Mouse (Mus musculus) thymus, adult 2 months (tissue): ENCODE measurements at regions not wholly inside any gene's neighbourhood (a gene's known extent, or its start where the extent isn't known, plus 50 kb on each side); places are given as distances from the start of the nearest gene placed in this dataset.

Source experiments
- DNase-seq: peaks from one replicate; pipeline ENCODE4 v3.0.0; 2021
- H3K27ac ChIP-seq: fragments of 200-500 bp; 2 replicates; pipeline ENCODE4 v1.5.1; 2012; ENCODE audit warnings: low read length, control low read depth; ENCODE audit not compliant: control insufficient read depth, insufficient read depth
- H3K27me3 ChIP-seq: fragments of 200-500 bp; 2 replicates; pipeline ENCODE4 v1.6.1; 2012; ENCODE audit warnings: mild to moderate bottlenecking, low read length, moderate library complexity, mixed read lengths; ENCODE audit not compliant: control insufficient read depth, insufficient read depth
- H3K36me3 ChIP-seq: fragments of 200-500 bp; 2 replicates; pipeline ENCODE4 v1.6.1; 2012; ENCODE audit warnings: mild to moderate bottlenecking, low read length, moderate library complexity; ENCODE audit not compliant: control insufficient read depth, insufficient read depth
- H3K4me1 ChIP-seq: fragments of 200-500 bp; replicated peaks from 2 replicates; pipeline ENCODE4 v1.6.1; 2012; ENCODE audit warnings: low read length; ENCODE audit not compliant: control insufficient read depth, insufficient read depth
- H3K4me3 ChIP-seq: fragments of 200-500 bp; 2 replicates; pipeline ENCODE4 v1.5.1; 2012; ENCODE audit warnings: mild to moderate bottlenecking, low read length, control low read depth, moderate library complexity; ENCODE audit not compliant: control insufficient read depth, insufficient read depth
- CTCF ChIP-seq: fragments of 200-500 bp; IDR thresholded peaks from 2 replicates; pipeline ENCODE4 v1.5.1; 2012; ENCODE audit warnings: mild to moderate bottlenecking, control low read depth, low read length, moderate library complexity, borderline replicate concordance; ENCODE audit not compliant: control insufficient read depth, poor library complexity, insufficient read depth; ENCODE audit errors: extremely low read depth
- POLR2A ChIP-seq: fragments of 200-500 bp; IDR thresholded peaks from 2 replicates; pipeline ENCODE4 v1.6.1; 2012; ENCODE audit warnings: mild to moderate bottlenecking, low read length, control low read depth, moderate library complexity; ENCODE audit not compliant: control insufficient read depth, poor library complexity, insufficient read depth; ENCODE audit errors: extremely low read depth
- WGBS: fragments of 180-500 bp; shearing (Covaris S2); methylation state at CpG from one replicate; pipeline ENCODE4 v1.1.7; 2018; 5-methylcytosine and 5-hydroxymethylcytosine counted together

- Histone ChIP-seq H3K27ac (no peak overlapping the region), H3K27me3 (no peaks in the 10 kb centered on the region), H3K4me3 (no peak overlapping the region), H3K4me1 (no peaks in the 10 kb centered on the region), H3K36me3 (no peaks in the 10 kb centered on the region)
- TF ChIP-seq CTCF (no peak), POLR2A (no peak)
- WGBS, result 72% methylated on average over 6 of the region's 6 CpGs
- DNase-seq, result no peak
Observed at GRCm38 (mm10) chr17:75808524-75809326, 257.0 kb upstream of the Fam98a start.

GRCm38 (mm10) chr17:75808025-75808424 is 256.3 kb upstream of the Fam98a start:
- TF ChIP-seq CTCF (no peak), POLR2A (no peak)
- no peak overlapping the region for H3K27ac ChIP-seq
- H3K27me3 ChIP-seq, result no peaks in the 10 kb centered on the region
- WGBS, result 75% methylated on average over 1 of the region's 1 CpGs
- H3K36me3 ChIP-seq, result no peaks in the 10 kb centered on the region
- H3K4me3 ChIP-seq, result no peak overlapping the region
- H3K4me1 ChIP-seq, result no peaks in the 10 kb centered on the region
- no peak for DNase-seq

GRCm38 (mm10) chr17:75804358-75804757 is 252.6 kb upstream of the Fam98a start:
- 84% methylated on average over 1 of the region's 1 CpGs for WGBS
- Histone ChIP-seq H3K4me1 (no peaks in the 10 kb centered on the region), H3K4me3 (no peak overlapping the region), H3K27ac (no peak overlapping the region), H3K27me3 (no peaks in the 10 kb centered on the region), H3K36me3 (no peaks in the 10 kb centered on the region)
- DNase-seq, result no peak
- TF ChIP-seq CTCF (no peak), POLR2A (no peak)

GRCm38 (mm10) chr17:75796380-75796779 is 244.6 kb upstream of the Fam98a start:
- Histone ChIP-seq H3K36me3 (no peaks in the 10 kb centered on the region), H3K4me1 (no peaks in the 10 kb centered on the region), H3K27ac (no peak overlapping the region), H3K27me3 (no peaks in the 10 kb centered on the region), H3K4me3 (no peak overlapping the region)
- WGBS, result 87% methylated on average over 3 of the region's 3 CpGs
- no peak for DNase-seq
- TF ChIP-seq CTCF (no peak), POLR2A (no peak)

- no peak overlapping the region for H3K27ac ChIP-seq
- H3K27me3 ChIP-seq, result no peaks in the 10 kb centered on the region
- no peak for DNase-seq
- no peak overlapping the region for H3K4me3 ChIP-seq
- H3K4me1 ChIP-seq, result no peaks in the 10 kb centered on the region
- H3K36me3 ChIP-seq, result no peaks in the 10 kb centered on the region
- TF ChIP-seq POLR2A, result no peak
- no peak for TF ChIP-seq CTCF
- 87% methylated on average over 3 of the region's 3 CpGs for WGBS
Observed at GRCm38 (mm10) chr17:75795772-75796171, 244.0 kb upstream of the Fam98a start.

- Histone ChIP-seq H3K27me3 (no peaks in the 10 kb centered on the region), H3K4me1 (no peaks in the 10 kb centered on the region), H3K27ac (no peak overlapping the region), H3K4me3 (no peak overlapping the region), H3K36me3 (no peaks in the 10 kb centered on the region)
- TF ChIP-seq POLR2A, result no peak
- TF ChIP-seq CTCF, result no peak
- WGBS, result 42% methylated on average over 2 of the region's 2 CpGs
- no peak for DNase-seq
Observed at GRCm38 (mm10) chr17:75779770-75780169, 228.0 kb upstream of the Fam98a start.

GRCm38 (mm10) chr17:75776611-75777010 is 224.9 kb upstream of the Fam98a start:
- no peaks in the 10 kb centered on the region for H3K27me3 ChIP-seq
- no peak for DNase-seq
- H3K4me3 ChIP-seq, result no peak overlapping the region
- no peak overlapping the region for H3K27ac ChIP-seq
- no peaks in the 10 kb centered on the region for H3K36me3 ChIP-seq
- no peak for TF ChIP-seq CTCF
- no peak for TF ChIP-seq POLR2A
- 51% methylated on average over 7 of the region's 7 CpGs for WGBS
- H3K4me1 ChIP-seq, result no peaks in the 10 kb centered on the region

GRCm38 (mm10) chr17:75775518-75775917 is 223.8 kb upstream of the Fam98a start:
- no peak for TF ChIP-seq CTCF
- TF ChIP-seq POLR2A, result no peak
- H3K27ac ChIP-seq, result no peak overlapping the region
- no peak for DNase-seq
- no peaks in the 10 kb centered on the region for H3K36me3 ChIP-seq
- no peaks in the 10 kb centered on the region for H3K27me3 ChIP-seq
- no peaks in the 10 kb centered on the region for H3K4me1 ChIP-seq
- WGBS, result 92% methylated on average over 3 of the region's 3 CpGs
- H3K4me3 ChIP-seq, result no peak overlapping the region
